Mouse (Mus musculus) myocyte (in vitro differentiated cells): ENCODE data around the gene Trim25. TPM values are rescaled to one million over a fixed set of nuclear protein-coding genes. Genes with fewer than 3 reads are reported as not detected.

Source experiments
- H3K27me3 ChIP-seq: one replicate; pipeline ENCODE4 v1.6.1; 2011; ENCODE audit not compliant: control insufficient read depth, insufficient read depth, insufficient read length
- H3K36me3 ChIP-seq: one replicate; pipeline ENCODE4 v1.6.1; 2011; ENCODE audit not compliant: control insufficient read depth, insufficient read depth
- H3K4me2 ChIP-seq: one replicate; pipeline ENCODE4 v1.6.1; 2011; ENCODE audit warnings: low read depth, control low read depth
- H3K4me3 ChIP-seq: one replicate; pipeline ENCODE4 v1.5.1; 2011; ENCODE audit warnings: mild to moderate bottlenecking, control low read depth, moderate library complexity
- H3K79me2 ChIP-seq: one replicate; pipeline ENCODE4 v1.6.1; 2011; ENCODE audit not compliant: control insufficient read depth, insufficient read depth
- H3ac ChIP-seq: one replicate; pipeline ENCODE4 v1.6.1; 2011; ENCODE audit not compliant: control insufficient read depth, insufficient read length
- CEBPB ChIP-seq: IDR thresholded peaks from 2 replicates; pipeline ENCODE4 v1.6.1; 2011; ENCODE audit warnings: mild to moderate bottlenecking, moderate library complexity; ENCODE audit not compliant: poor library complexity, insufficient read depth, severe bottlenecking
- E2F4 ChIP-seq: IDR thresholded peaks from one replicate; pipeline ENCODE4 v1.6.1; 2011; ENCODE audit warnings: mild to moderate bottlenecking, control low read depth, moderate library complexity; ENCODE audit not compliant: insufficient read depth
- MAX ChIP-seq: IDR thresholded peaks from one replicate; pipeline ENCODE4 v1.6.1; 2011; ENCODE audit warnings: low read depth, mild to moderate bottlenecking, control low read depth
- MYOD1 ChIP-seq, 3 experiments: IDR thresholded peaks; one replicate each; pipeline ENCODE4 v1.6.1; 2011; ENCODE audit warnings: control low read depth in 2 of 3, low read depth in 2 of 3, mild to moderate bottlenecking in 2 of 3, moderate library complexity in 1 of 3; ENCODE audit not compliant: insufficient read length in 2 of 3, control insufficient read depth in 1 of 3
- MYOG ChIP-seq, 3 experiments: IDR thresholded peaks; one replicate each; pipeline ENCODE4 v1.6.1; 2011; ENCODE audit warnings: control low read depth in 2 of 3, low read depth in 2 of 3, mild to moderate bottlenecking in 2 of 3; ENCODE audit not compliant: insufficient read length in 2 of 3, control insufficient read depth in 1 of 3, insufficient read depth in 1 of 3
- POLR2A ChIP-seq: IDR thresholded peaks from one replicate; pipeline ENCODE4 v1.6.1; 2011; ENCODE audit warnings: low read depth, mild to moderate bottlenecking, control low read depth, moderate library complexity; ENCODE audit not compliant: insufficient read length
- POLR2AphosphoS2 ChIP-seq: IDR thresholded peaks from one replicate; pipeline ENCODE4 v1.6.1; 2011; ENCODE audit warnings: low read depth, control low read depth; ENCODE audit not compliant: insufficient read length
- REST ChIP-seq: IDR thresholded peaks from one replicate; pipeline ENCODE4 v1.6.1; 2011; ENCODE audit warnings: mild to moderate bottlenecking, control low read depth, moderate library complexity; ENCODE audit not compliant: insufficient read depth, insufficient read length
- SRF ChIP-seq: IDR thresholded peaks from one replicate; pipeline ENCODE4 v1.6.1; 2011; ENCODE audit warnings: low read depth; ENCODE audit not compliant: control insufficient read depth, insufficient read length
- TCF12 ChIP-seq: IDR thresholded peaks from one replicate; pipeline ENCODE4 v1.6.1; 2011; ENCODE audit warnings: mild to moderate bottlenecking, control low read depth; ENCODE audit not compliant: poor library complexity, insufficient read depth, severe bottlenecking
- TCF3 ChIP-seq: IDR thresholded peaks from one replicate; pipeline ENCODE4 v1.6.1; 2011; ENCODE audit warnings: low read depth, control low read depth; ENCODE audit not compliant: insufficient read length
- USF1 ChIP-seq: IDR thresholded peaks from one replicate; pipeline ENCODE4 v1.6.1; 2011; ENCODE audit warnings: low read depth, mild to moderate bottlenecking, control low read depth, moderate library complexity
- polyA plus RNA-seq: library from polyadenylated mRNA; unstranded; fragments of >200 nt; fragmentation: generic; extraction: Trizol; gene quantifications from one replicate; pipeline ENCODE4 v1.2.1, GENCODE M21; 2012; ENCODE audit warnings: missing spikeins

Gene Trim25
- polyA plus RNA-seq, 1 experiment = 6.5 TPM

GRCm38 (mm10) chr11:89060423-89061089 lies 61.4 kb downstream of the Trim25 start:
- Histone ChIP-seq H3K4me3 (peak overlapping the region; percentile 66), H3K36me3 (no peaks in the 10 kb centered on the region), H3ac (peak overlapping the region; percentile 58), H3K4me2 (peak overlapping the region; percentile 97), H3K27me3 (no peaks in the 10 kb centered on the region), H3K79me2 (peaks cover 6% of the 10 kb centered on the region)
- no peak for TF ChIP-seq CEBPB
- TF ChIP-seq SRF = no peak
- no peak for TF ChIP-seq REST
- peak; percentile 77 for TF ChIP-seq POLR2A
- TF ChIP-seq TCF3 = no peak
- peak in 1 of 3 experiments; percentile 41 for TF ChIP-seq MYOD1 (IDR thresholded peaks at IDR 0.05; ENCODE audit: control insufficient read depth in 1 of 3, insufficient read length in 2 of 3, low read depth in 2 of 3)
- peak in 1 of 3 experiments; percentile 24 for TF ChIP-seq MYOG (IDR thresholded peaks at IDR 0.05; ENCODE audit: control insufficient read depth in 1 of 3, insufficient read depth in 1 of 3, insufficient read length in 2 of 3, low read depth in 2 of 3)
- no peak for TF ChIP-seq MAX
- TF ChIP-seq POLR2AphosphoS2 = peak; percentile 78

- Histone ChIP-seq H3K36me3 (no peaks in the 10 kb centered on the region), H3K79me2 (peaks cover 6% of the 10 kb centered on the region), H3K4me3 (peak overlapping the region; percentile 66), H3K4me2 (no peak overlapping the region), H3ac (no peak overlapping the region), H3K27me3 (no peaks in the 10 kb centered on the region)
- TF ChIP-seq TCF12 = no peak
- TF ChIP-seq USF1 = no peak
- TF ChIP-seq SRF = no peak
- no peak for TF ChIP-seq MAX
- no peak for TF ChIP-seq REST
- no peak for TF ChIP-seq E2F4
- no peak for TF ChIP-seq MYOG (IDR thresholded peaks at IDR 0.05; ENCODE audit: control insufficient read depth in 1 of 3, insufficient read depth in 1 of 3, insufficient read length in 2 of 3, low read depth in 2 of 3)
- no peak for TF ChIP-seq TCF3
- no peak for TF ChIP-seq CEBPB
- no peak for TF ChIP-seq POLR2AphosphoS2
Observed at GRCm38 (mm10) chr11:89061362-89061761, 62.2 kb downstream of the Trim25 start.

- Histone ChIP-seq H3K4me3 (no peak overlapping the region), H3ac (no peak overlapping the region), H3K4me2 (no peak overlapping the region), H3K27me3 (no peaks in the 10 kb centered on the region), H3K36me3 (no peaks in the 10 kb centered on the region), H3K79me2 (no peaks in the 10 kb centered on the region)
- no peak for TF ChIP-seq MYOD1 (IDR thresholded peaks at IDR 0.05; ENCODE audit: control insufficient read depth in 1 of 3, insufficient read length in 2 of 3, low read depth in 2 of 3)
- no peak for TF ChIP-seq MYOG (IDR thresholded peaks at IDR 0.05; ENCODE audit: control insufficient read depth in 1 of 3, insufficient read depth in 1 of 3, insufficient read length in 2 of 3, low read depth in 2 of 3)
Observed at GRCm38 (mm10) chr11:89064312-89064711, 65.1 kb downstream of the Trim25 start.

- Histone ChIP-seq H3ac (no peak overlapping the region), H3K4me2 (no peak overlapping the region), H3K27me3 (no peaks in the 10 kb centered on the region), H3K4me3 (no peak overlapping the region), H3K36me3 (no peaks in the 10 kb centered on the region), H3K79me2 (no peaks in the 10 kb centered on the region)
- no peak for TF ChIP-seq MYOD1 (IDR thresholded peaks at IDR 0.05; ENCODE audit: control insufficient read depth in 1 of 3, insufficient read length in 2 of 3, low read depth in 2 of 3)
- no peak for TF ChIP-seq MYOG (IDR thresholded peaks at IDR 0.05; ENCODE audit: control insufficient read depth in 1 of 3, insufficient read depth in 1 of 3, insufficient read length in 2 of 3, low read depth in 2 of 3)
- TF ChIP-seq MAX = no peak
- TF ChIP-seq TCF12 = no peak
- no peak for TF ChIP-seq CEBPB
- no peak for TF ChIP-seq POLR2A
- TF ChIP-seq USF1 = no peak
Observed at GRCm38 (mm10) chr11:89065297-89065696, 66.1 kb downstream of the Trim25 start.

GRCm38 (mm10) chr11:89066126-89066525 lies 67.0 kb downstream of the Trim25 start:
- Histone ChIP-seq H3K79me2 (no peaks in the 10 kb centered on the region), H3K27me3 (no peaks in the 10 kb centered on the region), H3ac (no peak overlapping the region), H3K4me3 (no peak overlapping the region), H3K4me2 (no peak overlapping the region), H3K36me3 (no peaks in the 10 kb centered on the region)
- TF ChIP-seq E2F4 = no peak
- TF ChIP-seq POLR2AphosphoS2 = no peak
- no peak for TF ChIP-seq TCF12
- TF ChIP-seq MYOD1 (IDR thresholded peaks at IDR 0.05; ENCODE audit: control insufficient read depth in 1 of 3, insufficient read length in 2 of 3, low read depth in 2 of 3) = no peak
- no peak for TF ChIP-seq POLR2A
- no peak for TF ChIP-seq REST
- TF ChIP-seq MYOG (IDR thresholded peaks at IDR 0.05; ENCODE audit: control insufficient read depth in 1 of 3, insufficient read depth in 1 of 3, insufficient read length in 2 of 3, low read depth in 2 of 3) = no peak
- TF ChIP-seq CEBPB = no peak
- no peak for TF ChIP-seq MAX
- no peak for TF ChIP-seq USF1
- TF ChIP-seq SRF = no peak
- no peak for TF ChIP-seq TCF3
